Mouse (Mus musculus): ENCODE data around the gene Rassf2.

The Rassf2 gene

DNA sequence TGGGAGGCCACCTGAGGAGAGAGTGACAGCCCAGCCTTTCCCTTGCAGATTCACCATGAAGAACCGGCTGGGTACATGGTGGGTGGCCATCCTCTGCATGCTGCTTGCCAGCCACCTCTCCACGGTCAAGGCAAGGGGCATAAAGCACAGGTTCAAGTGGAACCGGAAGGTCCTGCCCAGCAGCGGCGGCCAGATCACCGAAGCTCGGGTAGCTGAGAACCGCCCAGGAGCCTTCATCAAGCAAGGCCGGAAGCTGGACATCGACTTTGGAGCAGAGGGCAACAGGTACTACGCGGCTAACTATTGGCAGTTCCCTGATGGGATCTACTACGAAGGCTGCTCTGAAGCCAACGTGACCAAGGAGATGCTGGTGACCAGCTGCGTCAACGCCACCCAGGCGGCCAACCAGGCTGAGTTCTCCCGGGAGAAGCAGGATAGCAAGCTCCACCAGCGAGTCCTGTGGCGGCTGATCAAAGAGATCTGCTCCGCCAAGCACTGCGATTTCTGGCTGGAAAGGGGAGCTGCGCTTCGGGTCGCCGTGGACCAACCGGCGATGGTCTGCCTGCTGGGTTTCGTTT lies 77.0 kb downstream of the Rassf2 start:
- DNase-seq = peak; percentile 36 to 41

DNA sequence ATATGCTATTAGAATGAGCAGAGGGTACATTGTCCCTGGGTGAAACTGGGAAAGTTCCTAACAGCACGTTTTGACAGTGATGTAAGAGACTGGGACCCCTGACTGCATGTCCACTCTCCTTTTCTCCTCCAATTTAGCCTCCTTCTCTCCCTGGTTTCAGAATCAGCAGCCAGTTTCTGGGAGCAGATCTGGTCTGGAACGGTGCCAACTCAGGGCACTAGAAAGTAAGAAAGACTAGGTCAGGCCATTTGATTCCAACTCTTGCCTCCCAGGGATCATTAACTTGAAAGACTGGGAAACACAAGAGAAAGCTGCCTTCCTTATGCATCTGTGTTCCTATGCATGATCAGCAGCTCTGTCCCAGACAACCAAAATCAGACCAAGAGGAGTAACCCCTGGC lies 77.6 kb downstream of the Rassf2 start:
- DNase-seq = peak in 1 of 2 experiments; percentile 27

DNA sequence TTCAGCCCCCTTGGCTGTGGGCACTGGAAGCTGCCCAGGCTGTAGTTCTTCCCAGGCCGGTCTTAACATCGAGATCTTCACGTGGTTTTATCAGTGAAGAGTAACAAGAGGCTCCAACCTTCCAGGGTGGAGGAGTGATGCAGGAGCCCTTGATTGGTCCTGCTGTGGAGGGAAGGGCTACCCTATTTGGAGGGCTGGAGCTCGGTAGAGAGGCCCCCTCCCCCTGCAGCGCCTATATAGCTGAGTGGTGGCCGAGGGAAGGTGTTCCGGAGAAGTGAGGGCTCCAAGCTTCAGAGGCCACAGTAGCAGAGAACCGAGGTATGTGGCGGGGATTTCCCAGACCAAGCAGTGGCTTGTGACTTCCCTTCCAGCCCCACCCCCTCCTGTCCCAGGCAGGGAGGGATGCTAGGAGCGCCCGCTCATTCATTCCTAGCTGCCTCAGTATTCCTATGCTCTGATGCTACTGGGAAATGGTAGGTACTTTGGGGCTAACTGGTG lies 79.4 kb downstream of the Rassf2 start, which contains the start of gene Prnd:
Gene Prnd (plus strand): TSS at position 264 of the 498 bp plus-strand sequence.
- no peak for DNase-seq

DNA sequence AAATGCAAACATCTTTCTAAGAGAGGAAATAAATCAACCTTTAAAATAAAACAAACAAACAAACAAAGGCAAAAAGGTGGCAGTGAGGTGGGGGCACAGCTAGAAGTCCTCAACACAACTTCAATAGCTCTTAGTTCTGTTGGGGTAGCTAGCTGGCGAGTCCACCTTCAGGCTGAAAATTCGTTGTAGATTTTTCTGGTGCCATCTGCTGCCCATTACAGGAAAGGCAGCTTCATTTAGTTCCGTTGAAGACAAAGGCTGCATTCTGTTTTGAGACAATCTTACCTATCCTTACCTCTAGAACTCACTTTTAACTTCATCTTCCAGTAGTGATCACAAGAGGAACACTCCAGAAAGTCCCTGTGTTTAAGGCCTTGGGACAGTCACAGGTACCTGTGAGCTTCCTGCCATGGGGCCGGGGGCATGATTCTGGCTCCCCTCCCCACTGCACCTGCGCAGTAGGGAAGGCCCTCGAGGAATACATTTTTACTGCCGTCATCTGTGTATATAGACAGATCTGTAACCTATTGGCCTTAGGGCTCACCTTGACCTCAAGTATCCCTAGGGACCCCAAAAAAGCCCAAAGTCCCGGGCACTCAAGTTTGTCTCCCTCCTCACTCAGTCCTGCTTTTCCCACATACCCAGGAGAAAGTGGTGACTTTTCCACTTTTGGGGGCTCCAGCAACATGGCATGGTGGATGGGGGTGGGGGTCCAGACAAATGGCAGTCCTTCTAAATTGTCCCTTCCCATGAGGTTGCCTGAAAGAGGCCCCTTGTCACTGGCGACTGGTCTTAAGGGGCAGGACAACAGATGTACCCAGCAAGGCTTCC lies 80.1 kb downstream of the Rassf2 start:
- peak in 1 of 2 experiments; percentile 74 for DNase-seq

DNA sequence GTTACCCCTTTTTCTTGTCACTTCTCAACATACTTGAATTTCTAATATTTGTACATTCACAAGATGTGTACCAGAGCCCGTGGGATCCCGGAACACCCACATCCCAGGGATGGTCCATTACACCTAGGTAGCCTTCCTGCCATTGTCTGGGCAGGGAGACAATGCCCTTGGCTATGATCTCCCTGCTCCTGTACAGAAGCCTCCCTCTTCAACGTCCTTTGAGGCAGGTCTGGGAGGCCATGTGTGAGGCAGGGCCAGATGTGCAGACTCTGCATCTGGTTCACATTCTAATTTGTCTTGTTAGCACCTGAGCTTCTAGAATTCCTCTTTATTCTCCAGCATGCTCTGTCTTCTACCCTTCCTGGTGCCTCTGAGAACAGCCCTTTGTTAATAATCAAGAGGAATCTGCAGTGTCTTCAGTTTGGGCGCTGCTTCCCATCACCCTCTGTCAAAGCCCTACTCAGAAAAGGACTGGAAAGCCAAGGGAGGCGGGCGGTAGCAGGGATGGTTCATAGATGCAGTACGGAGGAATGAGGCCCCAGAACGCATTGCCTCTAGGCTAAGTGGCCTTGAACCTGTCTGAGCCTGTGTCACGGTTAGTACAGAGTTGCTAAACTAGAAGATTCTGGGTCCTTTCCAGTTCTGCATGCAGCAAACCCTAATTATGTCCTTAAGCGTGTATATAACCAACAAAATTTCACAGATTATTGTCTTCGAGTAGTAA lies 81.0 kb downstream of the Rassf2 start:
- no peak for DNase-seq

DNA sequence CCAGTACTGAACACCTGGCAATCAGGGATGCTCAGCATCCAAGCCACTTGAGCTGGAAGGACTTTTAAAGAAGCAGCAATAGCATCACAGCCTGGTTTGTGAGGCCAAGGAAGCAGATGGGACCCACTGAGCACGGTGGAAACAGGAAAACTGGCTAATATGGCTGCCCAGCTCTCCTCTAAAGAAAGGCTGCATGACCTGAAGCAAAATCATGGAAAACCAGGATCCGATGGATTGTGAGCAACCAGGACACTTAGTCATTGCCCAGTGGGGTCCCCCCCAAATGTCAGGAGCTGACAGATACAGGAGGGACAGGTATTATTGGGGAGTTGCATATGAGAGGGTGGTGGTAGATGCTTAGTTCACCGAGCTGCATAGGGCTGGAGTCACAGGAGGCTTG lies 81.9 kb downstream of the Rassf2 start:
- no peak for DNase-seq

DNA sequence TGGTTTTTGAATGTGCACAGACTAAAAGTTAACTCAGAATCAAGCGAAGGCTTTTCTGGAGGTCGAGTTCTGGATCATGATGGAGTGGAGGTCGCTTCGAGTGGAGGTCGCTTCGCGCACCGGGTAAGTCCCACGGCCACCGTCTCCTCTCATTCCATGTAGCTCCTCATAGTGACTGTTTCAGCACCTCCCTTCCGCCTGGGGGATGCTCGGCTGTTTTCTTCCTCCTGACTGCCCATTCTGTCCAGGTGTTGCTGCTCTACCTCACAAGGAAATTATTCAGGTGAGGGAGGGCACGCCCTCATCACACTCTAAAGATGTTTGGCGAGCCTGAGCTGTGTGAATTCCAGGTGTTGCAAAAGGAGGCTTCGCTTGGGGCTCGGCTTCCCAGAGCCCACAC lies 83.7 kb downstream of the Rassf2 start:
- no peak for DNase-seq

DNA sequence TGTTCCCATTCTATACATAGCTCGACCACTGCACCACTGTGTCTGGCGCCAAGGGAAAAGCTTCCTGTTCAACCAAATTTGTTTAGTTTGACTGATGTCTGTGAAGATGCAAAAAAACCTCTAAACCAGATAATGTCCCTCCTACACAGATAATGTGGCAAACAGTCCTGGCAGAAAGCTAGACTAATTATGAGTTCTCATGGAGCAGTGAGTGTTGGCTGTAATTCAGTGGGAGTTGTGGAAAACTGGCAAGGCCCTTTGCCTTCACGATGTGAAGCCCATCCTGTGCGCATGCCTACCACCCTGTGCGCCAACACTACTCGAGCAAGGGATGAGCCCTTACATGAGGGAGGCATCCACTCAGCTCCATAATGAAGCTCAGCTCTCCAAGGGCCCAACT lies 84.3 kb downstream of the Rassf2 start:
- DNase-seq = no peak

DNA sequence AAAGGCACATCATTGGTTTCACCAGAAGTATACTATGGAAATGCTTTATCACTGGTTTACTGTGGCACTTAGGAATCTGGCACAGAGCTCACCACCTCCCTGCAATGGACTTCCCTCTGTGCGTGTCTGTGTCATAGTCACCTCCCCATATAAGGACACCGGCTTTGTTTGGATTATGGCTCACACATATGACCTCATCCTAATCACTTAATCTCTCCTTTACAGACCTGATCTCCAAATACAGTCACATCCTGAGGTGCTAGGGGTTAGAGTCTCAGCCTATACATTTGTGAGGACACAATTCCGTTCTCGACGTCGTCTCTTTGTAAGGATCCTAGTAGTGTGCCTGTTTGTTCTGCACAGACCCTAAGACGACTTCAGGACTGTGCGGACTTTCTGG lies 84.8 kb downstream of the Rassf2 start:
- no peak for DNase-seq

DNA sequence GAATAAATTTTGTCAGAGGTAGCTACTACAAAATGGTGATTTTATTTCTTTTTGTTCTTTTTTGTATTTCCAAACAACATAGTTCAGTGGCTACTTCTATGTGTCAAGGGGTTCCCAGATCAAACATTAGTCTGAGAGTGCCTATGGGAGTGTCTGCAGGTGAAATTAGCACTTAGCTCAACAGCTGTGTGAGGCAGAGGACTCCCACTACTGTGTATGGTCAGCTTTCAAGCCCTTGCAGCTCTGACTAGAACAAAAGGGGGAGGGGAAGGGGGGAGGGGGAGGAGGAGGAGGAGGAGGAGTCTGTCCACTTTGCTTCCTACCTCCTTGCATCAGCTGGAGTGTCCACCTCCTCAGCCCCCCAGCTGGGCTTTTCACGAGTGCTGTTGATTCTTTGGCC lies 85.7 kb downstream of the Rassf2 start:
- DNase-seq = no peak

DNA sequence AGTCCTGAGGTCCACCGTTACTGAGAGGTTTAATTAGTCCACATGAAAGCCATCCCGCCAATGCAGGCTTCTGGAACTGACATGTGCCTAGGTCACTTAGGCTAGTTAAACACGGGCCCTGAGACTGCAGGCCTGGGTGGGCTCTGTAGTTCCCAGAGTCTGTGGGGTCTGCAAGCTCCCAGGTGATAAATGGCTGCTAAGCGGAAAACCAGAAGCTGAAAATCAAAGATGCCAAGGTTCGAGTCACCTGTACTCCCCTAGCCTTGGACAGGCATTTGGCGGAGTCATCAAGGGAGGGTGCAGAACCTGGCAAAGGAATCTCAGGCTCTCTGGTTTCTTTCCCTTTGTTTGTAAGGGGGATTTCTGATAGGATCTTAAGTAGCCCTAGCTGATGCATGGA lies 88.6 kb downstream of the Rassf2 start:
- no peak for DNase-seq

DNA sequence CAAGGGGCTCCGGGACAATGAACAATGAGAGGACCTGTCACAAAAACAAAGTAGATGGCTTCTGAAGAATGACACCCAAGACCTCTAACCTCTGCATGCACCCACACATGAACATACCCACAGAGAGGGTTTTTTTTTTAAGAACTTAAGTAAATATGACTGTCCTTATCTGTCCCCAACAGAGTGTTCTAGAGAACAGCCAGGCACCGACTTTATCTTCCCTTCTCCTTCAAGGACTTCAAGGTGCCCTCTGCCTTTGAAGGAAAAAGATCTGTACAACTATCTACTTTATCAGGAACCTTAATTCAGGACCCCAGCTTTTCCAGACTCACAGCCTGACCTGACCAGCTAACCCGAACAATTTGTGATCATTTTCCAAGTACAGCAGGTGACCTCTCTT lies 89.6 kb downstream of the Rassf2 start:
- DNase-seq = no peak

Data from kidney, adult 8-10 months (tissue).